Mouse (Mus musculus): ENCODE results near the gene Zc2hc1c.

- TF ChIP-seq POLR2A (IDR thresholded peaks at IDR 0.05; ENCODE audit: low read depth, low read length) (no peak), CTCF (IDR thresholded peaks at IDR 0.05; ENCODE audit: borderline replicate concordance, insufficient read depth, low read length) (no peak)
These were observed 58.0 kb downstream of the Zc2hc1c start for GRCm38 (mm10) chr12:85346374-85346773.
